Mouse (Mus musculus): ENCODE results near the gene Dnase2b. TPM values are rescaled to one million over a fixed set of nuclear protein-coding genes. Genes with fewer than 3 reads are reported as not detected.

Gene Dnase2b
- total RNA-seq, 2 experiments from 2014 or later = 0.61 to 1.7 TPM

DNA sequence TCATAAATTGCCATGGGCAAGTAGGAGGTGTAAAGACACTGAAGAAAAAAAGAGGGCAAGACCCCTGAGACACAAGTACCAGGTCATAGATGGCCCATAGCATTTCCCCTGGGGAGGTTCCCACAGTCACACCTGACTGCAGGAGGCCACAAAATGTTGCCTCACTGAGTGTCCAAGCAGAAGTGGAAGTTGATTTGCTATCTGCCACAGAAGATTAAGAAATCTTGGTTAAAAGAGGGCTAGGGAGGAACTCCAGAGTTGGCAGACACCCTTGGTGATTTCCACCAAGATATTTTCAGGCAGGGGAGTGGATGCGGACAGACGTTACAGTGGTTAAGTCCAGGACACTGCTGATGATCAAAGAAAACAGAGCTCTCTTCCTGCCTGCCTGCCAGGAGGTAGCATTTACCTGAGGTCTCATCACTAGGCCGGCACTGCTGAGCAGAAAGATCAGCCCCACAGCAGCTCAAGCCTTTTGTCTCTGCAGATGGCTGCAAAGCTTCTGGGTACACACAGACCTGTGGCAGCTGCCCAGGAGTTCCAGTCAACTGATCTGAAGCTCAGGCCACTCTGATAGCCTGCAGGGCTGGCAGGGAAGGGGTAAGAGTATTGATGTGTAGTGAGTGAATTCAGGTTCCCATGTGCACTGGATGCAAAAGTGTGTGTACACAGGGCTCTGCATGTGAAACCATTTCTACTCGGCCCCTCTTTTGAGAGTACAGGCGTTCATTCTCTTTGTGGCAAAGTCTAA is 1.3 kb upstream of the Dnase2b start:
- DNase-seq = no peak

DNA sequence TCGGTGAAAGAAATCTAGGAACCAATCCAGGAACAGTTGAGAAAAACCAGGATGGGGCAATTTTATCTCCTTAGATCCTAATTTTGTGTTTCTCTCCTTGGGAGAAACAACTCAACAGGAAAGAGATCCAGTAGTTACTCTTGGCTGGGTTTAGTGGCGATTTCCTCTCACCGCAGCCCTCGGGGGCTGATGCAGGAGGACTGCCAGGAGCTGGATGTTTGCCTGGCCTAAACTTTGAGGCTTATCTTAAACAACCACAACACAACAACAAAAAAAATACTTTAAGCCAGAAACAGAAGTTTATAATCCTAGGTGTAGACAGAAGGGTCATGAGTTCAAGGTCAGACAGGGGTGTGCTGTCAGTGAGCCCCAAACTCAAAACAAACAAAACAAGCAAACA is 3.6 kb downstream of the Dnase2b start:
- no peak for DNase-seq

DNA sequence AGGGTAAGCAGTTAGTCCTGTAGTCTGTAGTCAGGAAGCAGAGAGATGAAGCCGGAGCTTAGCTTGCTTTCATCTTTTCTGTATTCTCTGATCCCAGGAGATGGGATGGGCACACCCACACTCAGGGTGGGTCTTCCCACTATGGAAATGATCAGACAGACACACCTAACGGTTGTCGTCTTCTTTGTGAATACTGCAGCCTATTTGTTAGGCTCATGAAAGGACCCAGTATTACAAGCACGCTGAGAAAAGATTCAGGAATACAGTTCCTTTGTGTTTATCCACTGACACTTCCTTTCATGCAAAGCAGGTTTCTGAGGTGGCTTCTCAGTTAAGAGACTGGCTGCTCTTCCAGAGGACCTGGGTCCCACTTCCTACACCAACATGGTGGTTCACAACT is 4.1 kb downstream of the Dnase2b start:
- no peak for DNase-seq

DNA sequence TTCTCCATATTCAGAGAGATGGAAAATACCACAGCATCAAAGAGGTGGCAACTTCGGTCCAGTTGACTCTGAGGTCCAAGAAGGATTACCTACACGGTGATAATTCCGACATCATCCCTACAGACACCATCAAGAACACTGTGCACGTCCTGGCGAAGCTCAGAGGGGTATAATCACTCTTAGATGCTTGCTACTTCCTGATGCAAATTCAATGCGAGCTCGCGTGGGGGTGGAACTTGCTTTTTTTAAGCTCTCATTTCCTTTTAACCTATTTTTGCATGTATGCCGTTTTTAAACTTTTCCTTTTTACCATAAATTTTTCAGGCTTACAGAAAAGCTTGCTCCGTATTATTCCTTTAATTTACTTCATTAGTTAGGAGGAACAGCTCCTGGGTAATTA is 5.1 kb downstream of the Dnase2b start:
- DNase-seq = no peak

DNA sequence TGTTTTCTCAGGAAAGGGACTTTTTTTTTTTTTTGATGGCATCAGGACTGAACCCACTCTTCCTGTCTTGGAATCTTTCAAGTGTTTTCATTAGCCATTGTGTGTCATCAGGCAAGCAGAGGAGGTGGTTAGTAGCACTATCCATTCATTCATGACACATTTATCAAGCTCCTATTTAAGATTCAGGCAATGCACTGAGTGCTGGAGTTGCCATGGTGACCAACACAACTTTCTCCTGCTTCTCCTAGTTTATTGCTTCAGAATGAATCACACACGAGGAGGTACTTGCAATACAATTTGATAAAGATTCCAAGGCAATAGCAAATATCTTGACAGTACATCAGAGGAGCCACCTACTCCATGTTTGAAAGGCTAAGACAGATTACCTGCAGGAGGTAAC is 8.0 kb downstream of the Dnase2b start:
- DNase-seq = no peak

DNA sequence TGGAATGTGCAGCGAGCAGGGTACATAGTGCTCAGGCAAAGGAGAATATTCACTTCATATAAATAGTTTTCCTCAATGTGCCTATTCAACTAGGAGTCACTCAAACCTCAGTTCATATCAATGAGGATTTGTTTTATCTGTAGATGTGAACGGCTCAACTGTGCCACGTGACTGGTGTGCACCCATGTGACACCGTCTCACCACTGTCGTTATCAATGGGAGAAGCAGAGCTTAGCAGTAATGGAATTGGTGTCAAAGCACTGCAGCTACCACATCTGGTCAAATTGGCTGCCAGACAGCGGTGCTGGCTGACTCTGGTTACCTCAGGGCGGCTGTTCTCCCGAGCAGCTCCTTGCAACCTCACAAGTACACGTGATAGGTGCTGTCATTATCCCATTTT is 10.7 kb downstream of the Dnase2b start:
- DNase-seq = no peak

DNA sequence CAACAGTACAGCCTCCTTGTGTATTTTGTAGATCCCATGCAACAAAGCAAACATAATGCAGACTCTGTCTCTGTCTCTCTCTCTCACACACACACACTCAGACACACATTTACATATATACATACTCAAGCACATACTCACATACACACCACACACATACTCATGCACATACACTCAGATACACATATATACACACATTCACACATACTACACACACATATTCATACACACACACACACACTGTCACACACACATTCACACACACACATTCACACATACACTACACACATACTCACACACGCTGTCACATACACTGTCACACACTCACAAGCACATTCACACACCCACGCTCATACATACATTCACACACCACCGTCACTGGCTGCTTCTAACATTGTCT is 12.9 kb downstream of the Dnase2b start:
- DNase-seq = no peak

DNA sequence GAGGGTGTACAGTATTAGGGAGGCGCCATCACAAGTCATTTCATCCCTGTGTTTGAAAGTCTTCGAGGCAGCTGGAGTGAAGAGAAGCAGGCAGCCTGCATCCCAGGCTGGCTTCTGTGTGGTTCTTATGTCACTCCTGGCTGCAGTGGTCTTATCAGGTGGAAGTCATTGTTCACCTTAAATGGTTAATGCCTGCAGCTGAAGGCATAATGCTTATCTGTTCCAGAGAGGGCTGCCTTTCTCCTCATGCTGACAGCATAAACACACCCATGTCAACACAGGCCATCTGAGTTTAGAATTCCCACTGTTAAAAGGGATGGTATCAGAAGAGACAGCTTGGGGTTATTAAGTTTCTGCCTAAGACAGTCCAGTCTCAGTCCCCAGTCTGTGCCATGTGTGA is 14.2 kb downstream of the Dnase2b start:
- no peak for DNase-seq

DNA sequence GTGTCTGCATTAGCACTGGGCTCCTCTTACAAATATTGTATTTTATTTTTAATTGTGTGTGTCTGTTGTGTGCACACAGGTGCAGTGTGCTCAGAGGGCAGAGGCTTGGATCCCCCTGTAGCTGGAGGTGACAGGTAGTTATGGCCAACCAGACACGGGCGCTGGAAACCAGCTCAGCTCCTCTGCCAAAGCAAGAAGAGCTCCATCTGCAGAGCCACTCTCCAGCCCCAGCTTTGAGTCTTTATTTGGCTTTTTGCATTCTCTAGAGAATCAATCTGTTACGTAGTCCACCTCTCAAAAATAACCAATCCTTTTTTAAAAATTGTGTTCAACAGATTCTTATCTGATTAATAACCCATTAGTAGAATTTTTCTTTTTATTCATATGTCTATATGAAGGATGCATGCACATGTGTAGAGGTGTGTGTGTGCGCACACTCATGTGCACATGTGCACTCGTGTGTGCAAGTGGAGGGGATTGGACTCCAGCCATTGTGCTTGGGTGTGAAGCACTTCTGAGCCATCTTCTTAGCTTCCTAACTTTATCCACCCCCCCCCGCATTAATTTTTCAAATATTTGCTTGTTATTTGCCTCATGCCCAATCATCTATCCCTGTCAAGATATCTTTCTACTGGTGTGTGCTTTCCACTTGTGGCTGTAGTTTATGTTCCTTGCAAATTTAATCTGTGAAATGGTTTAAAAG is 16.0 kb downstream of the Dnase2b start:
- no peak for DNase-seq

DNA sequence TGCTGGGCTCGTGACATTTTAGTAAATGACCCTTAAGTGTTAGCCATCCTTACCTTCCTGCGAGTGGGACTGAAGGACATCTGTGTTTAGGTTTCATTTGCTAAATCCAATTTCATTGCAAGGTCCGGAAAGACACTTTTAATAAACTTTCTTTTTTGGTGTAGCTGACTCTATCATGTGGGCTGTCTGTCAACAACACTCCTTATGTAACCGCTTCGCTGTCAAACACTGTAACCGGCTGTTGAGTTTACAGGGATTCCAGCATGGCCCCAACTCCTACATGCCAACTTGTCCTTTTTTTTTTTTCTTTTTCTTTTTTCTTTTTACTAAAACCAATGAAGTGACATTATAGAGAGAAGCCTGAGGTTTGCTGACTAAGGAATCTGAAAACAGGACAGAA is 17.0 kb downstream of the Dnase2b start:
- DNase-seq = no peak

DNA sequence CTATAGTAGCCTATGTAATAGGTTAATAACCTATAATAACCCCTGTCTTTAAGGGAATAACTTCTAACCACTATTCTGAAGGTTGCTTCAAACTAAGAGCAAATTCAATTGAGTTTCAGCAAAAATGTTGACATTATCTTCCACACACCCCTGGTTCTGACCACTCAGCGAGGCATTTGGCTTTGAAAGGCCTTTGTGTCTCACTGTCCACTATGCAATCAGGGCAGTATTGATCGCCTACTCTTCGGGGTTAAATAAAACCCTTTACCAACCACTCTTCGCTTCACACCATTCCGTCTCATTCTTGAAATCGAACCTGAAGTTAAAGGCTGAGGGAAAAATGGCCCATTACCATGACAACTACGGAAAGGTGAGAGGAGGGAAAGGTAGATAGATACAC is 18.5 kb downstream of the Dnase2b start:
- DNase-seq = no peak

DNA sequence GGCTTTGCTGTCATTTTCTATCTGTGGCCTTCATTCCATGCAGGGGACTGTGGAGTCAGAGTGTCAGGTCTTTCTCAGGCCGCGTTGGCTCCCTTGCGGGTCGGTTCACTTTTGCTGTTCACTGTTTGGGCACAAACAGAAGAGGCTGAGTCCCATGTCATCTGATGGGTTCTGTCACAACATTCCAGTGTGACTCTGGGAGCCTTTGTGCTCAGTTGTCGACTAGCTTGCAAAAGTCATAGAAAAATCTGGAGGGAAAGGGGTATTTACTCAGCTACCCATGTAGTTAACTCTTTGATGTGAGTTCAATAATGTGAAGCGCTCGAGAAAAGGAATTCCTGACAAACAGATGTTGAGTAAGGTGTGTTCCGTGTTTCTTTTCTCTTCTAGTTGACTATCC is 19.0 kb downstream of the Dnase2b start:
- no peak for DNase-seq

DNA sequence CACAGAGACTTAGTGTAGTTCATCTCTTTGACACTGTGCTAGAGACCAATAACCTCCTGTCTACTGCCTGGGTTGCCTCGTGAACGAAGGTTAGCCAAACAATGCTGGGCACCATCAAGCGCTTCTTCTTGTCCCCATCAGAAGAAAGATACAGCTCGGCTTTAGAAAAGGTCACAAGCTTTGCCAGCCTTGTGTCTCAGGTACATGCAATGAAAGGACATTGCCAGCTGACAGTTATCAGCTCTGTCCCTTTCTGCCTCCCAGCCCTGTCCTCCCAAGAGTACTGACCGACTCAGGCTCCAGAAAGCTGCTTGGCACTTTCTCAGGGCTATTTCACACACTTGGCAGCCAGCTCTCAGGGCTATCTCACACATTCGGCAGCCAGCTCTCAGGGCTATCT is 20.0 kb downstream of the Dnase2b start:
- peak; percentile 32 for DNase-seq

DNA sequence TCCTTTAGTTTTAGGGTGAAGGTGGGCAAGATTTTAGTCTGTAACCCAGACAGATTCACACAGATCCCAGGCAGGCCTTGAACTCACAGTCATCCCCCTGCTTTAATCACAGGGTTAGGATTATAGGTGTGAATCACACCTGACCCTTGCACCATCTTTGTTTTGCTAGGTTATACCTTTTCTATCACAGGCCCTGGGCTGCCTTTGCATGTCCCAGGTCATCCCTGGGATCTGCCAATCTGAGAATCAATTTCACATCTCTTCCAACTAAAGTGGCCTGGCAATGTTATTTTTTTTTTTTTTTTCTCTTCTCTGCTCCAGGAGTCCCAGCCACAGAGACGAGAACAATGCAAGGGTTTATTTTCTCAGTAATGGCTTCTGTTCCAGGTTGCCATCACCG is 23.8 kb downstream of the Dnase2b start:
- DNase-seq = no peak

DNA sequence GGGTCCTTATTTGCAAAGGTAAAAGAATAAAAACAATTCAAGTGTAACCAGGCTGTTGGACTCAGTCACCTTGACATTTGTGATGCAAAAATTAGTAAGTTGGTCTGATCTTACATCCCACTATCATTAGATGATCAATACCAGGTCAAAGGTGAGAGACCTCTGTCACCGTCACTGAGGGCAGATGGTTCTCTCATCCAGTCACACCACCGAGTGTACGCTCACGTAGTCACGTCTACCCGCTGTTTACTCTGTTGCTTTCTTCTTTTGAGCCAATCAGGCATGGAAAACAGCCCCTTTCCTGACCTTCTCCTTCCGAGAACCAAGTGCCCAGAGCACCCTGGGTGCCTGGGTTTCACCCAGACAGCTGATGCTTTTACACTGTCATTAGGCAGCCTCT is 24.2 kb downstream of the Dnase2b start:
- DNase-seq = no peak

DNA sequence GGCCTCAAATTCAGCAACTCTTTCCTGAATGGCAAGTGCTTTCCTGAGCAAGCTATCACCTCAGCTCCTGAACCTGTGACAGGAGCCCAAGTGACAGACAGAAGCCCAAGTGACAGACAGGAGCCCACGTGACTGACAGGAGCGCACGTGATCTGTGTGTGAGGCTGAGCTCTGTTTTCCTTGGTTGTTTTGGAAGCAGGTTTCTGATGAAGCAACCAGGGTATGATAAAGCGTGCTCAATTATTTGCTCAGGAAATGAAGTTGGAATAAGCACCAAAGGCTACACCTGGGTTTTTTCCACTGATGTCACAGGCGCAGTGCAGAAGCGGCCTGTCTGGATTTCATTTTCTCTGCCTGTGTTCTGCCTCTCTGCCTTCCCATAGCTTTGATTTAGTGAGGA is 25.9 kb downstream of the Dnase2b start:
- no peak for DNase-seq

DNA sequence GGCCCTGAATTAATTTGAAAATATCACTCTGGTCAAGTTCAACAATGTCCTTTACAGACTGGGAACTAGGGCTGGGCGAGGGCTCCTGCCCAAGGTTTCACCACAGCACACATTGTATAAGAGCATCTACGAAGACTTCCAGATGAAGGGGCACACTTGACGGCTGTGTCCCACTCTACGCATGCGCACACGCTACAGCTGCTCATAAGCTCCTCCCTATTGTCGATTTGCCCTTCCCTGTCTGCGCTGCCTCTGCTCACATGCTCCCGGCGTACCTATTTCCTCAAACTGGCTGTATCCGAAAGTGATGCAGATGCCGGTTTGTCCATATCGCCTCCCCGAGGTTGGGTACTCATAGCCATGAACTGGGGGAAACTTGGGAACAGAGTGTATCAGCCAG is 28.8 kb downstream of the Dnase2b start:
- no peak for DNase-seq

DNA sequence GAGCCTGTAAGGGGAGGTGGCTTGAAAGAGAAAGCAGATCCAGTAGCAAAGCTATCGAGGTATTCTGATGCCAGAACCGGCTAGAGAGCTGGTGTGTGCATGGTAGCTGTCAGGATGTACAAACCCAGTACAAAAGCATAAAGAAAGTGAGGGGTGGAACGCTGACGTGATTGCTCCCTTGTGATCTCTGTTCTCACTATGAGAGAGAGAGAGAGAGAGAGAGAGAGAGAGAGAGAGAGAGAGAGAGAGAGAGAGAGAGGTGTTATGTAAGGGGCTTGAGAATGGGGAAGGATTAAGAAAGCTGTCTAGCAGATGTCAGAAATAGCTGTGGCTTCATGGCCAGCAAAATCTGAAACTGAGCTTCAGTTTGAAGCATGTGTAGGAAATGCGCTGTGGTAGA is 31.5 kb downstream of the Dnase2b start:
- DNase-seq = no peak

DNA sequence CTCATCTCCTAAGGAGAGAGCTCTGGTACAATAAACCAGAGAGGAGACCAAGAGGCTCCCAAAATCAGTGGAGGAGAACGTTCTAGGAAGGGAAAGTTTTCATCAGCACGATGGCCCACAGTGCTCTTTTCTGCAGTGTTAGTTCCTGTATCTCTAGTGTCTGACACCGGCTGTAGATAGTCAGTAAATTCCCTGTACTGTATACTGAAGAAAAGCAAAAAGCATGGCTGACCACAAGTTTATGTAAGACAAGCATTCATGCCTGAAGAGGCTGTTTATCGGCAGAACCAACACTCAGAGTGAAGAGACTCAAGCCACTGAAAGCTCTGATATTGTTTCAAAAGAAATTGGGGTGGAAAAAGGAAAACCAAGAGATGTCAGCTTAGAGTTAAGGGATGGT is 31.9 kb downstream of the Dnase2b start:
- DNase-seq = no peak

DNA sequence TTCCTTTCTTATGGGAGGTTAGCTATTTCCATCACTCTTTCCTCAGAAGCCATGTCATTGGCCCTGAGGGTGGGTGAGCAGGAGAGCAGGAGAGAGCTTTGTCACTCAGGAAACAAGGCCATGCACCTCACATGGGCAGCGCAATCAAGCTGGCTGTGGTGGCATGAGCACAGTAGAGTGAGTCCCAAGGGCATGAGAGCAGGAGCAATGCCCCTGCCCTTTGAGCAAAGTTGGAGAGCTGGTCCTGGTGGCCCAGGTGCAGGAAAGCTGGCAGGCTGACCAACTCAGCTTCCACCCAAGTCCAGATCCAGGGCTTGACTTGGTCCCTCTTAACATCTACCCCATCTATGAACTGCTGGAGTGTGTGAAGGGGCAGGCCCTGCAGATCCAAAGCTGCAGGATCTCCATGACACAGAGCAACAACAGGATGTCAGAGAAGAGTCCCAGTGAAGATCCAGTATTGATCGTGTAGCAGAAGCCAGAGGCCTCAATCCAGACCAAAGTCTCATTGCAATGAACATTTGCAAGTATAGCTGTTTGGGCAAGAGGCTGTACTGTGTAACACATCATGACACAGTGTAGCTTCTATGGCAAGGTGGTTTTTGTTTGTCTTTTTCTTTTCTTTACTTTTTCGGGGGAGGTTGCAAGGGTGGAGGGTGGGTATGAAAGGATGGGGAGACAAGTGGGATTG is 35.2 kb downstream of the Dnase2b start:
- DNase-seq = no peak

DNA sequence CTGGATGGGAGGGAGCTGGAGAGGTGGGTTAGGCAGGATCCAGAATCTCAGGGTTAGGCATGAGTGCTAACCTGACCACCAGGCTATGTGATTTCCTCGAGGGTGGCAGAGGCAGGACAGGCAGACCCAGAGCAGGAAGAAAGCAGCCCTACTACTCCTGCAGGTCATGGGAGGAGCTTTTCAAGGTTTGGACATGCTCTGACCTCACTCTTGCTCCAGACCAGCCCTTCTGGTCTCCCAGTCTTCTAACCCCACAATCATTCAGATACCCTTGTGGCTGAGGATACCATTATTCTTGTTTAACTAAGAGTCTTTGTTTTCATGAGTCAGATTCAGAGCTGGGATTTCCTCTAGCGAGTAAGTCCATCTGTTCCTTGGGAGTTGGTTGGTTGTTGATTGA is 37.8 kb downstream of the Dnase2b start:
- no peak for DNase-seq

DNA sequence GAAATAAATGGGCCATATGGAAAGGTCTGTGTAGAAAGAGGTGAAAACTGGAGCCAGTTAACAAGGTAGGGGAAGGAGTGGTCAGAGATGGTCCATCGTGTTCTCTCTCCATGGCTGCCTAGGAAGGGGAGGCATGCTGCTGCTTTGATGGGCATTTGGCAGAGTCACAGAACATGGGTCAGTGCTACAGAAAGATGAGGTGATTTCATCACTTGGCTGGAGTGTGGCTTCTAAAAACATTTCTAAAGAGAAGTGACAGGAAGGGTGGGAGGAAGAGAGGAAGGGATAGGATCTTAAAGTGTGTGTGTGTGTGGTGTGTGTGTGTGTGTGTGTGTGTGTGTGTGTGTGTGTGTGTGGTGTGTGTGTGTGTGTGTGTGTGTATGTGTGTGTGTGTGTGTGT is 44.1 kb downstream of the Dnase2b start:
- no peak for DNase-seq

DNA sequence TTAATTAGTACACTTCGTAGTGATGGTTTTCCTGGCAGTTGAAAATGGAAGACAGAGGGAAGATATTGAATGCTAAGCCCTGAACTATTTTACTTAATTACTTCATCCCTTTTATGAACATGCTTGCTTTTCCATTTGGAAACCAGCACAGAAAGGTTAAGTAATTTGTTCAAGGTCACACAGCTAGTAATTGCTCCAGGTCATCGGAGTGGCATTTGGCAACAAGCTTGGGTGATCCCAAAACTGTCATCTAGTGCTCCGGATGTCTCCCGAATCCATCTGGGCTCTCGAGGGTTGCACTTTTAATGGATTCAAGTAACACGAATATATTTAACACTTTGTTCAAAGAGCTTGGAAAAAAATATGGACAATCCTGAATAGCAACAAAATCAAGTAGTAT is 44.5 kb downstream of the Dnase2b start:
- DNase-seq = no peak

Measured in adrenal gland, postnatal 10 days (tissue).